Mouse (Mus musculus) heart, embryonic 14.5 days (tissue): ENCODE results near the gene Pmvk. TPM values are rescaled to one million over a fixed set of nuclear protein-coding genes. Genes with fewer than 3 reads are reported as not detected.

Source experiments
- ATAC-seq: fragments of 200-750 bp; cut with Nextera tagmentation; 2 replicates; pipeline ENCODE4 v1.8.0; 2017; ENCODE audit warnings: low read depth, moderate TSS enrichment; ENCODE audit not compliant: insufficient number of reproducible peaks, insufficient read depth, low FRiP score
- H3K27ac ChIP-seq, 2 experiments: fragments of 200-500 bp in 1 of 2; fragments of 300-500 bp in 1 of 2; sonication (generic) in 1 of 2; replicated peaks in 1 of 2; 2 replicates each; pipeline ENCODE4 v1.5.1; 2012 to 2014; ENCODE audit warnings: low read depth in 2 of 2, low read length in 2 of 2, control low read depth in 1 of 2, mild to moderate bottlenecking in 1 of 2, mixed read lengths in 1 of 2; ENCODE audit not compliant: control insufficient read depth in 1 of 2, insufficient read depth in 1 of 2
- H3K27me3 ChIP-seq: fragments of 300-500 bp; sonication (generic); 2 replicates; pipeline ENCODE4 v1.6.1; 2014; ENCODE audit warnings: mild to moderate bottlenecking, low read length, control low read depth; ENCODE audit not compliant: control insufficient read depth, insufficient read depth
- H3K36me3 ChIP-seq: fragments of 300-500 bp; sonication (generic); 2 replicates; pipeline ENCODE4 v1.6.1; 2014; ENCODE audit warnings: mild to moderate bottlenecking, control low read depth, low read length, mixed read lengths; ENCODE audit not compliant: control insufficient read depth, insufficient read depth
- H3K4me1 ChIP-seq, 2 experiments: fragments of 200-500 bp in 1 of 2; fragments of 300-500 bp in 1 of 2; sonication (generic) in 1 of 2; 2 replicates each; pipeline ENCODE4 v1.6.1; 2012 to 2014; ENCODE audit warnings: low read length in 2 of 2, control low read depth in 1 of 2, mixed read lengths in 1 of 2; ENCODE audit not compliant: control insufficient read depth in 2 of 2, insufficient read depth in 2 of 2
- H3K4me2 ChIP-seq: fragments of 300-500 bp; sonication (generic); 2 replicates; pipeline ENCODE4 v1.6.1; 2014; ENCODE audit warnings: mild to moderate bottlenecking, low read length
- H3K4me3 ChIP-seq, 2 experiments: fragments of 200-500 bp in 1 of 2; fragments of 300-500 bp in 1 of 2; sonication (generic) in 1 of 2; 2 replicates each; pipeline ENCODE4 v1.5.1; 2012 to 2014; ENCODE audit warnings: low read length in 2 of 2, mild to moderate bottlenecking in 2 of 2, control low read depth in 1 of 2, low read depth in 1 of 2, moderate library complexity in 1 of 2; ENCODE audit not compliant: control insufficient read depth in 1 of 2, insufficient read depth in 1 of 2
- H3K9ac ChIP-seq: fragments of 300-500 bp; sonication (generic); 2 replicates; pipeline ENCODE4 v1.6.1; 2014; ENCODE audit warnings: mild to moderate bottlenecking, low read length
- H3K9me3 ChIP-seq: fragments of 300-500 bp; sonication (generic); 2 replicates; pipeline ENCODE4 v1.6.1; 2016; ENCODE audit warnings: low read length, control low read depth; ENCODE audit not compliant: control insufficient read depth
- WGBS: fragments of 180-500 bp; shearing (Covaris S2); extraction: QIAGEN DNeasy Blood & Tissue Kit; methylation state at CpG from one replicate; pipeline ENCODE4 v1.1.7; 2014; 5-methylcytosine and 5-hydroxymethylcytosine counted together
- polyA plus RNA-seq: library from polyadenylated mRNA; unstranded; fragments of >200 nt; fragmentation: Nextera tagmentation; extraction: Ambion mirVana; gene quantifications from 2 replicates; pipeline ENCODE4 v1.2.1, GENCODE M21; 2014

Pmvk gene
- polyA plus RNA-seq, 1 experiment from 2014 or later: 56.8 TPM

DNA sequence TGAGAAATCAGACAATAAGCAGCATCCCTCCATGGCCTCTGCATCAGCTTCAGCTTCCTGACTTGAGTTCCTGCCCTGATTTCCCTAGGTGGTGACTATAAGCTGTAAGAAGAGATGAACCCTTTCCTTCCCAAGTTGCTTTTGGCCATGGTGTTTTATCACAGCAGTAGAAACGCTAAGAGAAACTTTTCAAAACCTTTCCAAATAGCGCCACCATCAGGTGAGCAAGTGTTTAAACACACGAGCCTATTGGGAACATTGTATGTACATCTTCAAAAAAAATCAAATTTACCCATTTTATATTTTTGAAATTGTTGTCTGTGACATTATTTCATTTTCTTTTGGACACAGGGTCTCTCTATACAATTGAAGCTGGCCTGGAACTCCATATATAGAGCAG is 42.0 kb downstream of the Pmvk start:
- Histone ChIP-seq H3K4me3 (no peak overlapping the region), H3K27ac (no peak overlapping the region), H3K4me1 (no peaks in the 10 kb centered on the region), H3K4me2 (no peak overlapping the region), H3K36me3 (no peaks in the 10 kb centered on the region), H3K9ac (no peak overlapping the region), H3K27me3 (no peaks in the 10 kb centered on the region), H3K9me3 (0 out of 2 replicates have a peak, but pooled peaks cover 3% of the 10 kb centered on the region)
- WGBS: 56% methylated on average over 3 of the region's 3 CpGs
- no peak for ATAC-seq

DNA sequence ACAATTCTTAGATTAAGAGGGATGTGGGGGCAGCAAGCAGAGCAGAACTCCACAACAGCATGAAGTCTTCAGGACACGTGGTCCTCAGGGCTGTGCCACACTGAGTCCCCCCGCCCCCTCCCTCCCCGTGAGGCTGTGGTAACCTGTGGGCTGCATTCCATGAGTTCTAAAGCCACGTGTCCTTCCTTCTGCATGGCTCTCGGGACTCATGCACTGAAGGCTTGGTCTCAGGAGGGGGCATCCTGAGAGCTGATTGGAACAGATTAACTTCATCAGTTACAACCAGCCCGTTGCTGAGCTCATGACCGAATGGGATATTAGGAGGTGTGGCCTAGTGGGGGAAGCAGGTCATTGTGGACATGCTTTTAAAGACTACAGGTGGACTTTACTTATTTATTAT is 45.4 kb downstream of the Pmvk start:
- no peak overlapping the region for H3K4me2 ChIP-seq
- no peaks in the 10 kb centered on the region for H3K27me3 ChIP-seq
- no peak overlapping the region for H3K4me3 ChIP-seq
- H3K9me3 ChIP-seq: 0 out of 2 replicates have a peak, but pooled peaks cover 2% of the 10 kb centered on the region
- 41% methylated on average over 7 of the region's 7 CpGs for WGBS
- H3K27ac ChIP-seq: no peak overlapping the region
- no peak for ATAC-seq
- H3K4me1 ChIP-seq: no peaks in the 10 kb centered on the region
- H3K9ac ChIP-seq: no peak overlapping the region
- H3K36me3 ChIP-seq: no peaks in the 10 kb centered on the region

DNA sequence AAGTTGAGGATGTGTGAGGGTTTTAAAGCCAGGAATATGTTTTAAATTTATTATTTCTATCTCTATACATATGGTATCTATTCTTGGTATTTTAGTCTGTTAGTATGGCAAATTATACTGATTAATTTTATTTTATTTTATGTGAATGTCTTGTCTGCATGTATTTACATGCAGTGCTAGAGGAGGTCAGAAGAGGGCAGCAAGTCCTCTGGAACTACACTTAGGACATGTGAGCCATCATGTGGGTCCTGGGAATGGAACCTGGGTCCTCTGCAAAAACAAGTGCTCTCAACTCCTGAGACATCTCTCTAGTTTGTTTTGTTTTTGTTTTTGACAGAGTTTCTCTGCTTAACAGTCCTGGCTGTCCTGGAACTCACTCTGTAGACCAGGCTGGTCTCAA is 47.1 kb downstream of the Pmvk start:
- Histone ChIP-seq H3K4me3 (no peak overlapping the region), H3K27ac (no peak overlapping the region), H3K4me2 (no peak overlapping the region), H3K4me1 (no peaks in the 10 kb centered on the region), H3K36me3 (no peaks in the 10 kb centered on the region), H3K9ac (no peak overlapping the region), H3K9me3 (no peaks in the 10 kb centered on the region), H3K27me3 (0 out of 2 replicates have a peak, but pooled peaks cover 4% of the 10 kb centered on the region)
- ATAC-seq: no peak

DNA sequence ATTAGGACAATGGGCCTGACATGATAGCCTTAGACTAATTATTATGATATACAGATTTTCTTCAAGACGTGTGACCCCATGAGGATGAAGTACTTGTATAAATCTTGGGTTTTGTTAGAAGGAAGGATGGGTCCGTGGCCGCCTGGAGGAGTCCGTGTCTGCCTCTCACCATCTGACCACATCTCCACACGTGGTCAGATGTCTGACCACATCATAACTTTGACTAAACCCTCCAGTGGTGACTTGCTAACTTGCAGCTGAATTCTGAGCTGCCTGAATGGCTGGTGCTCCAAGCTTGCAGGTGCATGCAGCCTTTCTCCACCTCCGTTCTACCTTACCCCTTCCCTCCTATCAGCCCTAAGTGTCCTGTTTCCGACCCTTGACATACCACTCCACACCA is 48.2 kb downstream of the Pmvk start:
- 58% methylated on average over 7 of the region's 7 CpGs for WGBS
- Histone ChIP-seq H3K9me3 (no peaks in the 10 kb centered on the region), H3K27ac (no peak overlapping the region), H3K27me3 (peaks cover 14% of the 10 kb centered on the region; the same call in 1 of the 2 replicates), H3K4me3 (no peak overlapping the region), H3K4me2 (no peak overlapping the region), H3K4me1 (no peaks in the 10 kb centered on the region), H3K9ac (no peak overlapping the region), H3K36me3 (no peaks in the 10 kb centered on the region)
- no peak for ATAC-seq

DNA sequence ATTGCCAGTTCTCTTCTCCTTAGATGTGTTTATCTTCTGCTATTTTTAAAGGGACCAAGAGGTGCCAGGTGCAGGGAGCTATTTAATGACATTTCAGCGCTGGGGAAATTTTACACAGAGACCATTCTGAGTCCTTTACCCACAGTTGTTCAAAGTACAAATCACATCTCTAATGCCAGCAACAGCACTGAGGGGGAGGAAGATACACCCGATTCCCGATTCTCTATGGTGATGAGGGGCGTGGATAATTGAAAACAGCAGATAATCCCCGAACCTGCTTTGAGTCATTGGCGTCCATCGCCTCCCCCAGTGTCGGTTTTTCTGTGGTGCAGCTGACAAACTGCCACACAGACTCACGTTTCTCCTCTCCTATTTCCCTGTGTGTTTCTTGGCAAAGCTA is 53.7 kb downstream of the Pmvk start:
- Histone ChIP-seq H3K9ac (no peak overlapping the region), H3K4me2 (no peak overlapping the region), H3K36me3 (no peaks in the 10 kb centered on the region), H3K9me3 (no peaks in the 10 kb centered on the region), H3K27ac (no peak overlapping the region), H3K4me1 (peaks cover 0 to 2% of the 10 kb centered on the region in 2 experiments; a peak in 1 of 4 replicates), H3K27me3 (peaks cover 52% of the 10 kb centered on the region), H3K4me3 (no peak overlapping the region)
- 29% methylated on average over 9 of the region's 9 CpGs for WGBS
- no peak for ATAC-seq

DNA sequence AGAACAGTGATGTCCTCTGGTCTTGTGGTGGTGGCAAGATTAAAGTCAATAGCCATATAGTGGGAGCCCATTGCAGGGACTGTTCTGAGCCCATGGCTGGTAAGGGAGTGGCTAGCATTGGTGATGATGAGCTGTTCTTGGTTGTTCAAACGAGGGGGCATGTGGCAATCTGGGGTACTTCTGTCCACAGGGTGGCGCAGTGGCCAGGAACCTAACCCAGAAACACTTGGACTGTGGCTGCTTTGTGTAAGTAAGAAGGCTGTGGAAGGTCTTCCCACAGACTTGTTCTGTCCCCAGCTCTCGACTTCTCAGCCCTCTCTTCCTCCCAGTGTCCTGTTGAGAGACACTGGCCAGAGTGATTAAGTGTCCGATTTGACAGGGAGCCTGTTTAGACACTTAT is 56.6 kb downstream of the Pmvk start:
- Histone ChIP-seq H3K36me3 (no peaks in the 10 kb centered on the region), H3K4me3 (0 out of 4 replicates have a peak overlapping the region, but pooled peaks of 1 of the 2 experiments have one; percentile 14), H3K4me2 (peak overlapping the region; percentile 54), H3K9me3 (no peaks in the 10 kb centered on the region), H3K27me3 (peaks cover 52% of the 10 kb centered on the region), H3K9ac (0 out of 2 replicates have a peak overlapping the region, but pooled peaks have one; percentile 12), H3K27ac (no peak overlapping the region), H3K4me1 (peaks cover 0 to 2% of the 10 kb centered on the region in 2 experiments; a peak in 1 of 4 replicates)
- 22% methylated on average over 4 of the region's 4 CpGs for WGBS
- no peak for ATAC-seq

DNA sequence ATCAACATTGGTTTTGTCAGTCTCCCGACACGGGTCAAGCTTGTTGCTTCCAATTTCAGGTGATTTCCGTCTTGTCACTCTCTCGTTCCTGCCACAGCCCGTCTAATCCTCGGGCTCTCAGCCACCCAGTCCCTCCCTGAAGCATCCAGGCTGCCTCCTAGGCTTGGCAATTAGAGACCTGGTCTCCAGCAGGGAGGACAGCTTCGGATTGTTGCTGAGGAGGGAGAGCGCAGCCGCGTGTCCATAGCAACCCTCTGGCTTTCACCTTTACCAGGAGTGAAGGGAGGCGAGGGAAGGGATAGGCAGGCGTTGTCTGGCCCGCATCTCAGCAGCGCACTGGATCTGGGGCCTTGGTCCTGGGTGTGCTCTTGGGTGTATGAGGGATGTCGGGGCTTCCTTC is 57.1 kb downstream of the Pmvk start:
- H3K27me3 ChIP-seq: peaks cover 49% of the 10 kb centered on the region
- H3K9ac ChIP-seq: 0 out of 2 replicates have a peak overlapping the region, but pooled peaks have one; percentile 12
- H3K4me3 ChIP-seq: 0 out of 4 replicates have a peak overlapping the region, but pooled peaks of 1 of the 2 experiments have one; percentile 14
- peaks cover 0 to 2% of the 10 kb centered on the region in 2 experiments; a peak in 1 of 4 replicates for H3K4me1 ChIP-seq
- WGBS: 25% methylated on average over 15 of the region's 15 CpGs
- no peaks in the 10 kb centered on the region for H3K36me3 ChIP-seq
- no peak overlapping the region for H3K27ac ChIP-seq
- no peak for ATAC-seq
- H3K4me2 ChIP-seq: peak overlapping the region; percentile 54
- H3K9me3 ChIP-seq: peaks cover 2% of the 10 kb centered on the region

DNA sequence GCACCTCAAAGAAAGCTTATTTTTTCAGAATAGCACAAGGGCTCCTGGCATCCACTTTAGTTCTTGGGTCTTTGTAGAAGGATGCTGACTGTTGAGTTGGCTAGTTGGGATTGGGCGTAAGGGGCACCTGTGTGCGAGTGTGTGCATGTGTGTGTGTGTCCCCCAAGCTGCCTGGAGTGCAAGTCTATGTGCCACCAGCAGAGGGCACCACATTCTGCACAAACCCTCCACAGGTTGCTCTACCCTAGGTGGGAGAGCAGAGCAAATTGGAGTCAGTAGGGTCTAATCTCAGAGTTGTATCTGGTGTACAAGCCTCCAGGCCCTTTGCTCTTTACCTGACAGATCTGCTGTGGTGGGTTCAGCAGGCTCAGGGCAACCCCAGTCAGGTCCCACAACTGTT is 57.9 kb downstream of the Pmvk start:
- 90% methylated on average over 2 of the region's 2 CpGs for WGBS
- H3K27me3 ChIP-seq: peaks cover 41% of the 10 kb centered on the region

More for the DNA sequence above, 57.9 kb downstream of the Pmvk start:
- no peaks in the 10 kb centered on the region for H3K36me3 ChIP-seq
- peaks cover 7% of the 10 kb centered on the region for H3K9me3 ChIP-seq
- H3K9ac ChIP-seq: no peak overlapping the region
- no peak overlapping the region for H3K4me3 ChIP-seq
- H3K4me1 ChIP-seq: peaks cover 0 to 2% of the 10 kb centered on the region in 2 experiments; a peak in 1 of 4 replicates
- H3K27ac ChIP-seq: no peak overlapping the region
- no peak for ATAC-seq
- H3K4me2 ChIP-seq: no peak overlapping the region
